12 mouse cellular contexts compared by ENCODE assay signal in the genomic region with DNA sequence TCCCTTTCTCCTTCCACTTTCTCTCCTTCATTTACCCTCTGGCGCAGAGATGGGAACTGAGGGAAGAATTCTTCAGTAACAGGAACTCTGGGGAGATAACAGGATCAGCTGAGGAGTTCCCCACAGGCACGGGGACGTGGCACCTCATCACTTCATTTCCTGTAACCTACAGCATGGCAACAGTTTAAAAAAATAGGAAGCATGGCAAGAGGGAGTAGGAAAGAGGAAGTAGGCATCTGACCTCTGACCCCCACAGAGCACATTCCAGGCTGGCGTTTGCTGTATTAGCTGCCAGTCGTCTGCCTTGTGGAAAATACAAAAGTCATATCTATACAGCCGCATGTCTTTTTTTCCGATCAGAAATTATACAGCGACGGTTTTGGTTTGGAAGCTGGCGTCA.
DNase-seq lines count a peak whose midpoint lies in the region; ATAC-seq and TF ChIP-seq lines count a peak whose summit lies in the region.
"Had no signal": no experiment of that assay in that cellular context is flagged by ENCODE, and none has a peak within 500 bp of the region (broad histone marks: within the 10 kb centered on the region; RNA-seq: fewer than 3 reads in every experiment).

No protein-coding gene starts in this region.

- no peak overlapping the region for H3K4me3 ChIP-seq in lung, embryonic 14.5 days (ENCODE audit: low read depth, low read length)
- H3K4me3 ChIP-seq in liver, embryonic 13.5 days (replicated peaks): no peak overlapping the region
- H3K4me3 ChIP-seq: embryonic facial prominence, embryonic 12.5 days; myocyte had no signal

- ATAC-seq in lung, embryonic 14.5 days (ENCODE audit: insufficient read depth): no peak
- ATAC-seq in liver, embryonic 13.5 days (ENCODE audit: low read depth): no peak
- ATAC-seq in neutrophil, adult 5-6 weeks (ENCODE audit: extremely low read depth, insufficient number of reproducible peaks, low FRiP score, poor library complexity, severe bottlenecking): peak; percentile 32; the same call in 1 of the 2 replicates

- H3K9ac ChIP-seq in lung, embryonic 14.5 days: no peak overlapping the region
- peak overlapping the region; percentile 23; the same call in 1 of the 2 replicates for H3K9ac ChIP-seq in liver, embryonic 13.5 days
- H3K9ac ChIP-seq: embryonic facial prominence, embryonic 12.5 days had no signal

- TF ChIP-seq CTCF in lung, embryonic 14.5 days (IDR thresholded peaks at IDR 0.05; ENCODE audit: low read depth): no peak

- DNase-seq in adrenal gland, adult 2 months: peak; percentile 22
- DNase-seq in adrenal gland, adult 8-10 months: no peak
- DNase-seq in lung, embryonic 14.5 days: peak; percentile 40
- DNase-seq in lung, postnatal 25 days (ENCODE audit: low spot score): no peak
- no peak for DNase-seq in liver, embryonic 13.5 days
- no peak for DNase-seq in thymus, postnatal 36 days
- no peak for DNase-seq in gastrocnemius, adult 18-20 months (ENCODE audit: low spot score)
- DNase-seq: gastrocnemius, postnatal 25 days; layer of hippocampus, adult 9-11 months had no signal

- no peak overlapping the region for H3K27ac ChIP-seq in lung, embryonic 14.5 days (ENCODE audit: low read depth)
- peak overlapping the region; percentile 60 for H3K27ac ChIP-seq in liver, embryonic 13.5 days
- H3K27ac ChIP-seq: embryonic facial prominence, embryonic 12.5 days had no signal

- 21% methylated on average over 10 of the region's 10 CpGs for WGBS in lung, embryonic 14.5 days
- WGBS in liver, embryonic 13.5 days (ENCODE audit: insufficient replicate concordance): 13% methylated on average over 10 of the region's 10 CpGs

- peaks cover 12% of the 10 kb centered on the region for H3K4me1 ChIP-seq in lung, embryonic 14.5 days (ENCODE audit: insufficient read depth)
- H3K4me1 ChIP-seq in liver, embryonic 13.5 days (replicated peaks): peaks cover 73% of the 10 kb centered on the region

- 0 out of 2 replicates have a peak overlapping the region, but pooled peaks have one; percentile 11 for H3K4me2 ChIP-seq in lung, embryonic 14.5 days
- H3K4me2 ChIP-seq in liver, embryonic 13.5 days: peak overlapping the region; percentile 53
- H3K4me2 ChIP-seq: embryonic facial prominence, embryonic 12.5 days had no signal

- H3K27me3 ChIP-seq in lung, embryonic 14.5 days (ENCODE audit: insufficient read depth, low read length): no peaks in the 10 kb centered on the region
- H3K27me3 ChIP-seq in liver, embryonic 13.5 days: no peaks in the 10 kb centered on the region
- H3K27me3 ChIP-seq: embryonic facial prominence, embryonic 12.5 days had no signal

- H3K36me3 ChIP-seq in lung, embryonic 14.5 days (ENCODE audit: insufficient read depth): no peaks in the 10 kb centered on the region
- H3K36me3 ChIP-seq in liver, embryonic 13.5 days: no peaks in the 10 kb centered on the region
- H3K36me3 ChIP-seq: embryonic facial prominence, embryonic 12.5 days had no signal

- H3K9me3 ChIP-seq in lung, embryonic 14.5 days (ENCODE audit: low read depth, low read length): no peaks in the 10 kb centered on the region
- H3K9me3 ChIP-seq in liver, embryonic 13.5 days (replicated peaks): no peaks in the 10 kb centered on the region
- H3K9me3 ChIP-seq: embryonic facial prominence, embryonic 12.5 days had no signal

Comparison
In these comparisons a context has a peak if more than half of its experiments do, and no peak if none do; other contexts are left out.
1. DNase-seq: peak in adrenal gland, adult 2 months (single experiment) and lung, embryonic 14.5 days (single experiment); none in adrenal gland, adult 8-10 months (single experiment), lung, postnatal 25 days (single experiment), liver, embryonic 13.5 days (single experiment), thymus, postnatal 36 days (0 of 2) and gastrocnemius, adult 18-20 months (single experiment).